In genomic region chr13:100492061-100492787, GRCm38 (mm10) we compare ENCODE assay signal across 8 mouse cellular contexts. TPM values are rescaled to one million over a fixed set of nuclear protein-coding genes. Genes with fewer than 3 reads are reported as not detected.
DNase-seq lines count a peak whose midpoint lies in the region; ATAC-seq and TF ChIP-seq lines count a peak whose summit lies in the region.

Gene Gtf2h2, minus strand, starts transcription at chr13:100492579.

- H3K4me2 ChIP-seq in forebrain, embryonic 16.5 days (ENCODE audit: low read length): peak within 1 kb of the TSS; percentile 77
- peak within 1 kb of the TSS; percentile 81 for H3K4me2 ChIP-seq in lung, embryonic 14.5 days

- no peaks in the 10 kb centered on the region for H3K27me3 ChIP-seq in forebrain, embryonic 16.5 days (replicated peaks; ENCODE audit: control insufficient read depth, insufficient read depth, low read length)
- no peaks in the 10 kb centered on the region for H3K27me3 ChIP-seq in lung, embryonic 14.5 days (ENCODE audit: insufficient read depth, low read length)
- no peaks in the 10 kb centered on the region for H3K27me3 ChIP-seq in thymus, adult 2 months (ENCODE audit: control insufficient read depth, insufficient read depth, low read length)

- intact Hi-C loops in heart, postnatal 36 days (cut with DNase I): loop anchor here (5.0 kb wide), 3 partner anchors 105 to 340 kb away; partner anchors contain the start of genes Ak6, Rad17, Slc30a5 and Taf9

- H3K4me3 ChIP-seq in ES-E14 (ENCODE audit: insufficient read depth in 1 of 2, low read depth in 1 of 2, low read length in 2 of 2, poor library complexity in 1 of 2, severe bottlenecking in 1 of 2): peak within 1 kb of the TSS; percentile 96 to 99
- H3K4me3 ChIP-seq in forebrain, embryonic 16.5 days (replicated peaks; ENCODE audit: low read length): peak within 1 kb of the TSS; percentile 90
- peak within 1 kb of the TSS; percentile 97 for H3K4me3 ChIP-seq in layer of hippocampus, adult 2 months
- peak within 1 kb of the TSS; percentile 92 for H3K4me3 ChIP-seq in lung, embryonic 14.5 days (ENCODE audit: low read depth, low read length)
- H3K4me3 ChIP-seq in olfactory bulb, adult 2 months (ENCODE audit: insufficient read depth, low read depth, low read length): peak within 1 kb of the TSS; percentile 95
- peak within 1 kb of the TSS; percentile 93 for H3K4me3 ChIP-seq in thymus, adult 2 months (ENCODE audit: control insufficient read depth, insufficient read depth, low read length)

- H3K9ac ChIP-seq in ES-E14 (ENCODE audit: insufficient read depth, low read depth, low read length, poor library complexity, severe bottlenecking): peak within 1 kb of the TSS; percentile 94
- peak within 1 kb of the TSS; percentile 90 for H3K9ac ChIP-seq in forebrain, embryonic 16.5 days (replicated peaks; ENCODE audit: low read depth, low read length)
- H3K9ac ChIP-seq in lung, embryonic 14.5 days: peak within 1 kb of the TSS; percentile 89

- WGBS in forebrain, embryonic 16.5 days: under 1% methylated on average over 50 of the region's 51 CpGs
- under 1% methylated on average over 51 of the region's 51 CpGs for WGBS in lung, embryonic 14.5 days
- under 1% methylated on average over 50 of the region's 51 CpGs for WGBS in olfactory bulb, adult 2 months
- WGBS in thymus, adult 2 months: under 1% methylated on average over 51 of the region's 51 CpGs

- H3K9me3 ChIP-seq in ES-E14 (ENCODE audit: control insufficient read depth, insufficient read depth, low read depth, low read length): no peaks in the 10 kb centered on the region
- no peaks in the 10 kb centered on the region for H3K9me3 ChIP-seq in forebrain, embryonic 16.5 days (ENCODE audit: control insufficient read depth, low read length)
- H3K9me3 ChIP-seq in lung, embryonic 14.5 days (ENCODE audit: low read depth, low read length): no peaks in the 10 kb centered on the region

- H3K36me3 ChIP-seq in ES-E14 (ENCODE audit: control insufficient read depth, insufficient read depth, low read length, poor library complexity, severe bottlenecking): peaks cover 4% of the 10 kb centered on the region; the same call in 1 of the 2 replicates
- peaks cover 9% of the 10 kb centered on the region; the same call in 1 of the 2 replicates for H3K36me3 ChIP-seq in forebrain, embryonic 16.5 days (ENCODE audit: control insufficient read depth, insufficient read depth)
- H3K36me3 ChIP-seq in lung, embryonic 14.5 days (ENCODE audit: insufficient read depth): peaks cover 25% of the 10 kb centered on the region
- peaks cover 13% of the 10 kb centered on the region for H3K36me3 ChIP-seq in thymus, adult 2 months (ENCODE audit: control insufficient read depth, insufficient read depth, low read length)

- H3K4me1 ChIP-seq in ES-E14 (ENCODE audit: control insufficient read depth in 2 of 2, insufficient read depth in 2 of 2, low read length in 2 of 2, poor library complexity in 1 of 2): peaks cover 0 to 3% of the 10 kb centered on the region in 2 experiments; a peak in 1 of 4 replicates
- peaks cover 11% of the 10 kb centered on the region for H3K4me1 ChIP-seq in forebrain, embryonic 16.5 days (replicated peaks; ENCODE audit: control insufficient read depth, insufficient read depth, low read length)
- H3K4me1 ChIP-seq in lung, embryonic 14.5 days (ENCODE audit: insufficient read depth): no peaks in the 10 kb centered on the region
- H3K4me1 ChIP-seq in olfactory bulb, adult 2 months (ENCODE audit: control insufficient read depth, insufficient read depth, low read length): peaks cover 3% of the 10 kb centered on the region; the same call in 1 of the 2 replicates
- 0 out of 2 replicates have a peak, but pooled peaks cover 2% of the 10 kb centered on the region for H3K4me1 ChIP-seq in thymus, adult 2 months (replicated peaks; ENCODE audit: control insufficient read depth, insufficient read depth, low read length)

- in situ Hi-C loops in ES-E14 (cut with MboI; ENCODE audit: low sequenced_read_pairs in 2 of 2, unreplicated experiment in 2 of 2): no loop called here

- TF ChIP-seq CTCF in layer of hippocampus, adult 2 months (conservative IDR thresholded peaks at IDR 0.05): peak; percentile 95
- peak; percentile 92 for TF ChIP-seq CTCF in lung, embryonic 14.5 days (IDR thresholded peaks at IDR 0.05; ENCODE audit: low read depth)
- peak; percentile 90 for TF ChIP-seq CTCF in olfactory bulb, adult 2 months (IDR thresholded peaks at IDR 0.05; ENCODE audit: insufficient read depth, low read depth, low read length)
- TF ChIP-seq CTCF in thymus, adult 2 months (IDR thresholded peaks at IDR 0.05; ENCODE audit: borderline replicate concordance, control insufficient read depth, extremely low read depth, insufficient read depth, low read length, poor library complexity): peak; percentile 91

- no peak; the same call in 1 of the 2 replicates for TF ChIP-seq POLR2A in olfactory bulb, adult 2 months (IDR thresholded peaks at IDR 0.05; ENCODE audit: insufficient read depth, low read depth, low read length)
- peak; percentile 36; the same call in 1 of the 2 replicates for TF ChIP-seq POLR2A in thymus, adult 2 months (IDR thresholded peaks at IDR 0.05; ENCODE audit: control insufficient read depth, extremely low read depth, insufficient read depth, low read length, poor library complexity)

- peak; percentile 89 for ATAC-seq in forebrain, embryonic 16.5 days
- peak; percentile 91 for ATAC-seq in lung, embryonic 14.5 days (ENCODE audit: insufficient read depth)

- peak; percentile 77 for DNase-seq in ES-E14 (ENCODE audit: low read depth, low spot score)
- DNase-seq in cerebellum, adult 11-12 months: peak; percentile 76
- DNase-seq in heart, postnatal 36 days: peak; percentile 91 to 92
- DNase-seq in layer of hippocampus, adult 2 months (ENCODE audit: low spot score in 2 of 2): peak; percentile 66 to 86
- peak; percentile 95 for DNase-seq in lung, embryonic 14.5 days
- peak; percentile 82 for DNase-seq in thymus, adult 2 months

- peak within 1 kb of the TSS; percentile 40 for H3K27ac ChIP-seq in ES-E14 (ENCODE audit: insufficient read depth, low read depth, low read length, poor library complexity, severe bottlenecking)
- H3K27ac ChIP-seq in forebrain, embryonic 16.5 days (ENCODE audit: low read length): peak within 1 kb of the TSS; percentile 76
- H3K27ac ChIP-seq in layer of hippocampus, adult 2 months: peak within 1 kb of the TSS; percentile 95
- H3K27ac ChIP-seq in lung, embryonic 14.5 days (ENCODE audit: low read depth): peak within 1 kb of the TSS; percentile 82
- peak within 1 kb of the TSS; percentile 52; the same call in 1 of the 2 replicates for H3K27ac ChIP-seq in olfactory bulb, adult 2 months (ENCODE audit: insufficient read depth, low read depth, low read length)
- peak within 1 kb of the TSS; percentile 38; the same call in 1 of the 2 replicates for H3K27ac ChIP-seq in thymus, adult 2 months (ENCODE audit: control insufficient read depth, insufficient read depth, low read length)

TF ChIP-seq in ES-E14, 5 proteins besides CTCF, POLR2A, EP300 and RAD21:
- TF ChIP-seq ZC3H11A (IDR thresholded peaks at IDR 0.05; ENCODE audit: borderline replicate concordance, low read depth, low read length) (peak; percentile 45; the same call in 1 of the 2 replicates), ZNF384 (IDR thresholded peaks at IDR 0.05; ENCODE audit: low read depth, low read length) (peak; percentile 98), CHD2 (IDR thresholded peaks at IDR 0.05; ENCODE audit: low read depth, low read length) (no peak), MAFK (IDR thresholded peaks at IDR 0.05; ENCODE audit: insufficient read depth, low read depth, low read length) (0 out of 2 replicates have a peak, but pooled peaks have one; percentile 47), HCFC1 (IDR thresholded peaks at IDR 0.05; ENCODE audit: borderline replicate concordance, insufficient read depth, low read length) (peak; percentile 75)

RNA-seq across cellular contexts. Expression of gene Gtf2h2, which starts in this region (rescaled TPM):
- 39.6 and 39.7 TPM in 2 replicates for total RNA-seq in ES-E14 (2012; rRNA removed)
- 68.5 and 77.4 TPM in 2 replicates for polyA plus RNA-seq in forebrain, embryonic 16.5 days (2015; fragmentation: Nextera tagmentation; extraction: Ambion mirVana)
- total RNA-seq in heart, postnatal 36 days (2021): 10 to 100 TPM; 18.4 to 23.6 TPM
- total RNA-seq in layer of hippocampus, adult 2 months (2021): 10 to 100 TPM; 46.6 to 55.1 TPM
- 75.0 and 77.3 TPM in 2 replicates for polyA plus RNA-seq in lung, embryonic 14.5 days (2014; fragmentation: Nextera tagmentation; extraction: Ambion mirVana)
- polyA plus RNA-seq in olfactory bulb, adult 2 months (2012; ENCODE audit: insufficient read depth, insufficient read length, low replicate concordance, missing spikeins): not detected in 2 replicates
- 39.1 and 44.7 TPM in 2 replicates for polyA plus RNA-seq in thymus, adult 2 months (2012; rRNA removed)

Comparison
In these comparisons a context has a peak if more than half of its experiments do, and no peak if none do; other contexts are left out.
1. Peak in every context shown above with its lines: DNase-seq, ATAC-seq, H3K4me3 ChIP-seq and H3K27ac ChIP-seq.
2. H3K27ac ChIP-seq: peak in every context shown above with its lines; median percentile 95 in layer of hippocampus, adult 2 months; 82 in lung, embryonic 14.5 days; 76 in forebrain, embryonic 16.5 days; 52 in olfactory bulb, adult 2 months; 40 in ES-E14; 38 in thymus, adult 2 months.